Mouse (Mus musculus): ENCODE results near the gene Senp7. TPM values are rescaled to one million over a fixed set of nuclear protein-coding genes. Genes with fewer than 3 reads are reported as not detected.
A peak's percentile ranks its signal among the peaks of the same experiment; 100 is the strongest.

The Senp7 gene
- polyA plus RNA-seq, 1 experiment from 2014 or later, result 56.5 TPM

- peak within 1 kb of the TSS; percentile 82 for H3K9ac ChIP-seq (replicated peaks)
- H3K36me3 ChIP-seq, result peaks cover 22% of the 10 kb centered on the region
- H3K9me3 ChIP-seq, result no peaks in the 10 kb centered on the region
- peak; percentile 100 for ATAC-seq (ENCODE audit: low FRiP score, low read depth)
- peak within 1 kb of the TSS; percentile 86 for H3K27ac ChIP-seq (replicated peaks)
- H3K27me3 ChIP-seq, result no peaks in the 10 kb centered on the region
- H3K4me3 ChIP-seq, result peak within 1 kb of the TSS; percentile 94
- under 1% methylated on average over 58 of the region's 63 CpGs for WGBS
- H3K4me1 ChIP-seq, result peaks cover 15% of the 10 kb centered on the region
- H3K4me2 ChIP-seq (replicated peaks), result peak within 1 kb of the TSS; percentile 72
These were observed 10.8 kb upstream of the Senp7 start, which contains the start of gene Trmt10c for GRCm38 (mm10) chr16:56037138-56038010. Gene Trmt10c, minus strand, starts transcription at chr16:56037819.

- no peaks in the 10 kb centered on the region for H3K27me3 ChIP-seq
- peak overlapping the region; percentile 86 for H3K27ac ChIP-seq (replicated peaks)
- H3K4me3 ChIP-seq, result peak overlapping the region; percentile 94
- no peaks in the 10 kb centered on the region for H3K9me3 ChIP-seq
- 33% methylated on average over 8 of the region's 8 CpGs for WGBS
- peak overlapping the region; percentile 82 for H3K9ac ChIP-seq (replicated peaks)
- H3K4me1 ChIP-seq, result peaks cover 15% of the 10 kb centered on the region
- H3K36me3 ChIP-seq, result peaks cover 15% of the 10 kb centered on the region
- peak overlapping the region; percentile 72 for H3K4me2 ChIP-seq (replicated peaks)
- ATAC-seq (ENCODE audit: low FRiP score, low read depth), result peak; percentile 50
These were observed 10.0 kb upstream of the Senp7 start for GRCm38 (mm10) chr16:56038090-56038489.

GRCm38 (mm10) chr16:56055911-56056310 lies 7.8 kb downstream of the Senp7 start:
- 81% methylated on average over 3 of the region's 3 CpGs for WGBS

GRCm38 (mm10) chr16:56056944-56057590 lies 8.9 kb downstream of the Senp7 start:
- H3K27ac ChIP-seq (replicated peaks), result 0 out of 2 replicates have a peak overlapping the region, but pooled peaks have one; percentile 25
- no peaks in the 10 kb centered on the region for H3K36me3 ChIP-seq
- peaks cover 24% of the 10 kb centered on the region for H3K27me3 ChIP-seq
- peaks cover 7% of the 10 kb centered on the region; the same call in 1 of the 2 replicates for H3K4me1 ChIP-seq
- no peak overlapping the region for H3K9ac ChIP-seq (replicated peaks)
- no peak overlapping the region for H3K4me3 ChIP-seq
- H3K4me2 ChIP-seq (replicated peaks), result no peak overlapping the region
- 15% methylated on average over 7 of the region's 7 CpGs for WGBS
- ATAC-seq (ENCODE audit: low FRiP score, low read depth), result peak; percentile 98
- H3K9me3 ChIP-seq, result no peaks in the 10 kb centered on the region

More at GRCm38 (mm10) chr16:56055911-56056310, 7.8 kb downstream of the Senp7 start:
- Histone ChIP-seq H3K36me3 (no peaks in the 10 kb centered on the region), H3K9me3 (no peaks in the 10 kb centered on the region), H3K27me3 (peaks cover 13% of the 10 kb centered on the region), H3K4me3 (no peak overlapping the region), H3K9ac (replicated peaks) (no peak overlapping the region), H3K27ac (replicated peaks) (no peak overlapping the region), H3K4me1 (peaks cover 7% of the 10 kb centered on the region; the same call in 1 of the 2 replicates), H3K4me2 (replicated peaks) (no peak overlapping the region)
- no peak for ATAC-seq (ENCODE audit: low FRiP score, low read depth)

- H3K27me3 ChIP-seq, result peaks cover 31% of the 10 kb centered on the region
- H3K27ac ChIP-seq (replicated peaks), result no peak overlapping the region
- no peak overlapping the region for H3K4me2 ChIP-seq (replicated peaks)
- WGBS, result 56% methylated on average over 10 of the region's 10 CpGs
- H3K9ac ChIP-seq (replicated peaks), result no peak overlapping the region
- no peaks in the 10 kb centered on the region for H3K9me3 ChIP-seq
- H3K4me1 ChIP-seq, result peaks cover 7% of the 10 kb centered on the region; the same call in 1 of the 2 replicates
- no peak for ATAC-seq (ENCODE audit: low FRiP score, low read depth)
- no peaks in the 10 kb centered on the region for H3K36me3 ChIP-seq
- H3K4me3 ChIP-seq, result no peak overlapping the region
These were observed 10.0 kb downstream of the Senp7 start for GRCm38 (mm10) chr16:56058151-56058550.

- peaks cover 31% of the 10 kb centered on the region for H3K27me3 ChIP-seq
- H3K9me3 ChIP-seq, result no peaks in the 10 kb centered on the region
- WGBS, result 76% methylated on average over 7 of the region's 7 CpGs
- H3K4me1 ChIP-seq, result peaks cover 5% of the 10 kb centered on the region; the same call in 1 of the 2 replicates
- no peak overlapping the region for H3K27ac ChIP-seq (replicated peaks)
- no peak overlapping the region for H3K4me2 ChIP-seq (replicated peaks)
- H3K9ac ChIP-seq (replicated peaks), result no peak overlapping the region
- no peak for ATAC-seq (ENCODE audit: low FRiP score, low read depth)
- H3K4me3 ChIP-seq, result no peak overlapping the region
- H3K36me3 ChIP-seq, result no peaks in the 10 kb centered on the region
These were observed 14.0 kb downstream of the Senp7 start for GRCm38 (mm10) chr16:56061995-56062594.

- 44% methylated on average over 11 of the region's 11 CpGs for WGBS
- H3K27ac ChIP-seq (replicated peaks), result no peak overlapping the region
- ATAC-seq (ENCODE audit: low FRiP score, low read depth), result no peak
These were observed 14.8 kb downstream of the Senp7 start for GRCm38 (mm10) chr16:56062981-56063380.

GRCm38 (mm10) chr16:56064334-56064990 lies 16.3 kb downstream of the Senp7 start:
- peak; percentile 89 for ATAC-seq (ENCODE audit: low FRiP score, low read depth)
- 4% methylated on average over 20 of the region's 20 CpGs for WGBS
- peak overlapping the region; percentile 34 for H3K4me3 ChIP-seq
- peak overlapping the region; percentile 43; the same call in 1 of the 2 replicates for H3K9ac ChIP-seq (replicated peaks)
- H3K27me3 ChIP-seq, result peaks cover 25% of the 10 kb centered on the region
- H3K4me1 ChIP-seq, result no peaks in the 10 kb centered on the region
- H3K9me3 ChIP-seq, result no peaks in the 10 kb centered on the region
- H3K4me2 ChIP-seq (replicated peaks), result peak overlapping the region; percentile 58
- H3K27ac ChIP-seq (replicated peaks), result peak overlapping the region; percentile 39; the same call in 1 of the 2 replicates
- H3K36me3 ChIP-seq, result no peaks in the 10 kb centered on the region

More at GRCm38 (mm10) chr16:56062981-56063380, 14.8 kb downstream of the Senp7 start:
- Histone ChIP-seq H3K9ac (replicated peaks) (no peak overlapping the region), H3K4me1 (no peaks in the 10 kb centered on the region), H3K36me3 (no peaks in the 10 kb centered on the region), H3K27me3 (peaks cover 30% of the 10 kb centered on the region), H3K4me3 (no peak overlapping the region), H3K9me3 (no peaks in the 10 kb centered on the region), H3K4me2 (replicated peaks) (no peak overlapping the region)

- H3K36me3 ChIP-seq, result no peaks in the 10 kb centered on the region
- ATAC-seq (ENCODE audit: low FRiP score, low read depth), result no peak
- no peak overlapping the region for H3K4me3 ChIP-seq
- no peak overlapping the region for H3K27ac ChIP-seq (replicated peaks)
- H3K27me3 ChIP-seq, result peaks cover 24% of the 10 kb centered on the region
- no peak overlapping the region for H3K4me2 ChIP-seq (replicated peaks)
- H3K4me1 ChIP-seq, result no peaks in the 10 kb centered on the region
- H3K9ac ChIP-seq (replicated peaks), result no peak overlapping the region
- 34% methylated on average over 8 of the region's 8 CpGs for WGBS
- H3K9me3 ChIP-seq, result no peaks in the 10 kb centered on the region
These were observed 18.0 kb downstream of the Senp7 start for GRCm38 (mm10) chr16:56066113-56066512.

- no peak overlapping the region for H3K4me3 ChIP-seq
- no peaks in the 10 kb centered on the region for H3K36me3 ChIP-seq
- no peak overlapping the region for H3K9ac ChIP-seq (replicated peaks)
- 0 out of 2 replicates have a peak, but pooled peaks cover 8% of the 10 kb centered on the region for H3K27me3 ChIP-seq
- no peak overlapping the region for H3K27ac ChIP-seq (replicated peaks)
- no peaks in the 10 kb centered on the region for H3K4me1 ChIP-seq
- 91% methylated on average over 6 of the region's 6 CpGs for WGBS
- no peak overlapping the region for H3K4me2 ChIP-seq (replicated peaks)
- H3K9me3 ChIP-seq, result no peaks in the 10 kb centered on the region
- ATAC-seq (ENCODE audit: low FRiP score, low read depth), result no peak
These were observed 20.5 kb downstream of the Senp7 start for GRCm38 (mm10) chr16:56068523-56069070.

Data from midbrain, embryonic 12.5 days (tissue).